8 mouse cellular contexts compared by ENCODE assay signal in genomic region chr7:127707957-127708206, GRCm38 (mm10). TPM values are rescaled to one million over a fixed set of nuclear protein-coding genes. Genes with fewer than 3 reads are reported as not detected.
DNase-seq lines count a peak whose midpoint lies in the region; ATAC-seq lines count a peak whose summit lies in the region.

No protein-coding gene starts in this region.

- H3K27me3 ChIP-seq in lung, embryonic 15.5 days, result no peaks in the 10 kb centered on the region
- H3K27me3 ChIP-seq in embryonic facial prominence, embryonic 14.5 days (replicated peaks; ENCODE audit: control insufficient read depth, insufficient read depth, low read length), result no peaks in the 10 kb centered on the region
- H3K27me3 ChIP-seq in limb, embryonic 10.5 days (ENCODE audit: low read depth, poor library complexity, severe bottlenecking), result no peaks in the 10 kb centered on the region
- no peaks in the 10 kb centered on the region for H3K27me3 ChIP-seq in neural tube, embryonic 13.5 days

- peak overlapping the region; percentile 99 for H3K27ac ChIP-seq in lung, embryonic 15.5 days
- peak overlapping the region; percentile 99 for H3K27ac ChIP-seq in embryonic facial prominence, embryonic 14.5 days (replicated peaks; ENCODE audit: low read depth, low read length)
- H3K27ac ChIP-seq in limb, embryonic 10.5 days, result peak overlapping the region; percentile 98
- H3K27ac ChIP-seq in neural tube, embryonic 13.5 days (replicated peaks), result peak overlapping the region; percentile 96

- peak overlapping the region; percentile 86 for H3K4me2 ChIP-seq in lung, embryonic 15.5 days
- H3K4me2 ChIP-seq in embryonic facial prominence, embryonic 14.5 days (ENCODE audit: low read depth, low read length), result peak overlapping the region; percentile 86
- peak overlapping the region; percentile 76 for H3K4me2 ChIP-seq in neural tube, embryonic 13.5 days

- ATAC-seq in lung, embryonic 15.5 days (ENCODE audit: borderline replicate concordance, extremely low read depth, low FRiP score, low TSS enrichment), result no peak
- ATAC-seq in embryonic facial prominence, embryonic 14.5 days (ENCODE audit: low read depth), result no peak
- ATAC-seq in neural tube, embryonic 13.5 days (ENCODE audit: low read depth), result no peak; the same call in 1 of the 2 replicates

- WGBS in lung, embryonic 15.5 days, result under 1% methylated on average over 5 of the region's 5 CpGs
- WGBS in embryonic facial prominence, embryonic 14.5 days, result 0% methylated on average over 5 of the region's 5 CpGs
- 2% methylated on average over 5 of the region's 5 CpGs for WGBS in limb, embryonic 10.5 days
- 2% methylated on average over 5 of the region's 5 CpGs for WGBS in neural tube, embryonic 13.5 days

- peak overlapping the region; percentile 71 for H3K4me3 ChIP-seq in lung, embryonic 15.5 days
- H3K4me3 ChIP-seq in embryonic facial prominence, embryonic 14.5 days (ENCODE audit: low read depth, low read length), result peak overlapping the region; percentile 86
- peak overlapping the region; percentile 82 for H3K4me3 ChIP-seq in limb, embryonic 10.5 days
- H3K4me3 ChIP-seq in neural tube, embryonic 13.5 days, result peak overlapping the region; percentile 78

- H3K9ac ChIP-seq in lung, embryonic 15.5 days, result peak overlapping the region; percentile 74
- H3K9ac ChIP-seq in embryonic facial prominence, embryonic 14.5 days (ENCODE audit: low read depth, low read length), result peak overlapping the region; percentile 95
- H3K9ac ChIP-seq in neural tube, embryonic 13.5 days, result peak overlapping the region; percentile 89

- H3K4me1 ChIP-seq in lung, embryonic 15.5 days, result peaks cover 38% of the 10 kb centered on the region
- peaks cover 31% of the 10 kb centered on the region for H3K4me1 ChIP-seq in embryonic facial prominence, embryonic 14.5 days (ENCODE audit: control insufficient read depth, insufficient read depth, low read length)
- peaks cover 52% of the 10 kb centered on the region for H3K4me1 ChIP-seq in limb, embryonic 10.5 days
- peaks cover 35% of the 10 kb centered on the region for H3K4me1 ChIP-seq in neural tube, embryonic 13.5 days (replicated peaks)

- peaks cover 32% of the 10 kb centered on the region for H3K36me3 ChIP-seq in lung, embryonic 15.5 days
- H3K36me3 ChIP-seq in embryonic facial prominence, embryonic 14.5 days (ENCODE audit: control insufficient read depth, insufficient read depth, low read length), result peaks cover 41% of the 10 kb centered on the region
- peaks cover 43% of the 10 kb centered on the region for H3K36me3 ChIP-seq in limb, embryonic 10.5 days
- peaks cover 38% of the 10 kb centered on the region for H3K36me3 ChIP-seq in neural tube, embryonic 13.5 days

- DNase-seq in lung, postnatal 36 days, result no peak
- no peak for DNase-seq in embryonic facial prominence, embryonic 14.5 days (ENCODE audit: low spot score)
- DNase-seq in limb, embryonic 10.5 days (ENCODE audit: low spot score), result no peak
- no peak for DNase-seq in yolk sac, embryonic 10.5 days (ENCODE audit: low spot score)
- no peak for DNase-seq in left cerebral cortex, adult 11 months (ENCODE audit: low spot score)
- DNase-seq in cerebellum, adult 9-11 months, result no peak

- H3K9me3 ChIP-seq in lung, embryonic 15.5 days, result no peaks in the 10 kb centered on the region
- H3K9me3 ChIP-seq in embryonic facial prominence, embryonic 14.5 days (ENCODE audit: control insufficient read depth, low read length), result no peaks in the 10 kb centered on the region
- no peaks in the 10 kb centered on the region for H3K9me3 ChIP-seq in limb, embryonic 10.5 days (replicated peaks)
- H3K9me3 ChIP-seq in neural tube, embryonic 13.5 days, result no peaks in the 10 kb centered on the region

RNA-seq across cellular contexts. Expression of gene Bcl7c, which starts 0.9 kb away (rescaled TPM):
- polyA plus RNA-seq in lung, embryonic 15.5 days (2015; fragmentation: Nextera tagmentation; extraction: Ambion mirVana), result 62.3 and 70.1 TPM in 2 replicates
- polyA plus RNA-seq in embryonic facial prominence, embryonic 14.5 days (2014; fragmentation: Nextera tagmentation; extraction: Ambion mirVana), result 84.2 and 86.6 TPM in 2 replicates
- polyA plus RNA-seq in limb, embryonic 10.5 days (2016; fragmentation: Nextera tagmentation; extraction: Ambion mirVana), result 77.9 and 79.5 TPM in 2 replicates
- 41.2 and 44.9 TPM in 2 replicates for polyA plus RNA-seq in neural tube, embryonic 13.5 days (2015; fragmentation: Nextera tagmentation; extraction: Ambion mirVana)

RNA-seq across cellular contexts. Expression of gene Ctf1, which starts 4.7 kb away (rescaled TPM):
- polyA plus RNA-seq in lung, embryonic 15.5 days (2015; fragmentation: Nextera tagmentation; extraction: Ambion mirVana), result 12.1 and 12.8 TPM in 2 replicates
- polyA plus RNA-seq in embryonic facial prominence, embryonic 14.5 days (2014; fragmentation: Nextera tagmentation; extraction: Ambion mirVana), result 20.9 and 23.8 TPM in 2 replicates
- polyA plus RNA-seq in limb, embryonic 10.5 days (2016; fragmentation: Nextera tagmentation; extraction: Ambion mirVana), result 11.1 and 14.2 TPM in 2 replicates
- 4.5 and 4.9 TPM in 2 replicates for polyA plus RNA-seq in neural tube, embryonic 13.5 days (2015; fragmentation: Nextera tagmentation; extraction: Ambion mirVana)

RNA-seq across cellular contexts. Expression of gene Ctf2, which starts 24.1 kb away (rescaled TPM):
- polyA plus RNA-seq in lung, embryonic 15.5 days (2015; fragmentation: Nextera tagmentation; extraction: Ambion mirVana), result 0.16 and 0.29 TPM in 2 replicates
- polyA plus RNA-seq in embryonic facial prominence, embryonic 14.5 days (2014; fragmentation: Nextera tagmentation; extraction: Ambion mirVana), result 0.14 and 0.35 TPM in 2 replicates
- 0.28 and 0.73 TPM in 2 replicates for polyA plus RNA-seq in limb, embryonic 10.5 days (2016; fragmentation: Nextera tagmentation; extraction: Ambion mirVana)
- not detected in 2 replicates for polyA plus RNA-seq in neural tube, embryonic 13.5 days (2015; fragmentation: Nextera tagmentation; extraction: Ambion mirVana)

RNA-seq across cellular contexts. Expression of gene Fbxl19, which starts 36.5 kb away (rescaled TPM):
- 4.3 and 5.1 TPM in 2 replicates for polyA plus RNA-seq in lung, embryonic 15.5 days (2015; fragmentation: Nextera tagmentation; extraction: Ambion mirVana)
- 3.0 and 3.8 TPM in 2 replicates for polyA plus RNA-seq in embryonic facial prominence, embryonic 14.5 days (2014; fragmentation: Nextera tagmentation; extraction: Ambion mirVana)
- 9.4 and 10.8 TPM in 2 replicates for polyA plus RNA-seq in limb, embryonic 10.5 days (2016; fragmentation: Nextera tagmentation; extraction: Ambion mirVana)
- polyA plus RNA-seq in neural tube, embryonic 13.5 days (2015; fragmentation: Nextera tagmentation; extraction: Ambion mirVana), result 8.0 and 8.8 TPM in 2 replicates
